Mouse (Mus musculus) T-helper 17 cell (primary cell): ENCODE data around the gene Intu.

ENCODE experiments used
- in situ Hi-C, 2 experiments: fragments of 300-600 bp; cut with MboI, MseI; formaldehyde crosslinking; loops; 1 replicate in 1 of 2; 2 replicates in 1 of 2; pipeline ENCODE4 v1.15.1; 2025; ENCODE audit warnings: high pct_unique_total_duplicates in 2 of 2

Intu gene

DNA sequence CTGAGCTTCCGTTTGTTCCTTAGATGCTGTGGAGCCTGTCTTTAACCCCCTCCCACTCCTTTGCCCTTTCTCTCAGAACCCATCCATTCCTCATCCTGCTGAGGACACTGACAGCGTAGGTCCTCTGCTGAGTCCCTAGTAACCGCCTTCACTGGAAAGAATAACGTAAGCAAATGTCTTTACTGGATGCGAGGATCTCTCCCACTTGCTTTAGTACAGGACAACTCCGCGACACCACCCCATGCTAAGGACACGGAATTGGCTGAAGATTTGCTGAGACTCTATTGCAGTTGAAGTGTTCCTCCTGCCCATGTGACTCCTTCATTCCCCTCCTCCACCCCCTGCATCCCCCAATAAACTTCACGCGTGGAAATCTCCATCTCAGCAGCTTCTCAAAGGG, 3.9 kb upstream of the Intu start:
- in situ Hi-C loops, result loop anchor here (25.0 kb wide), 5 partner anchors 310 to 1210 kb away; partner anchors contain the start of genes Abhd18 (in 1 of the 2), D3Ertd751e (in 1 of the 2), Mfsd8 (in 1 of the 2) and Pgrmc2 (in 1 of the 2)

DNA sequence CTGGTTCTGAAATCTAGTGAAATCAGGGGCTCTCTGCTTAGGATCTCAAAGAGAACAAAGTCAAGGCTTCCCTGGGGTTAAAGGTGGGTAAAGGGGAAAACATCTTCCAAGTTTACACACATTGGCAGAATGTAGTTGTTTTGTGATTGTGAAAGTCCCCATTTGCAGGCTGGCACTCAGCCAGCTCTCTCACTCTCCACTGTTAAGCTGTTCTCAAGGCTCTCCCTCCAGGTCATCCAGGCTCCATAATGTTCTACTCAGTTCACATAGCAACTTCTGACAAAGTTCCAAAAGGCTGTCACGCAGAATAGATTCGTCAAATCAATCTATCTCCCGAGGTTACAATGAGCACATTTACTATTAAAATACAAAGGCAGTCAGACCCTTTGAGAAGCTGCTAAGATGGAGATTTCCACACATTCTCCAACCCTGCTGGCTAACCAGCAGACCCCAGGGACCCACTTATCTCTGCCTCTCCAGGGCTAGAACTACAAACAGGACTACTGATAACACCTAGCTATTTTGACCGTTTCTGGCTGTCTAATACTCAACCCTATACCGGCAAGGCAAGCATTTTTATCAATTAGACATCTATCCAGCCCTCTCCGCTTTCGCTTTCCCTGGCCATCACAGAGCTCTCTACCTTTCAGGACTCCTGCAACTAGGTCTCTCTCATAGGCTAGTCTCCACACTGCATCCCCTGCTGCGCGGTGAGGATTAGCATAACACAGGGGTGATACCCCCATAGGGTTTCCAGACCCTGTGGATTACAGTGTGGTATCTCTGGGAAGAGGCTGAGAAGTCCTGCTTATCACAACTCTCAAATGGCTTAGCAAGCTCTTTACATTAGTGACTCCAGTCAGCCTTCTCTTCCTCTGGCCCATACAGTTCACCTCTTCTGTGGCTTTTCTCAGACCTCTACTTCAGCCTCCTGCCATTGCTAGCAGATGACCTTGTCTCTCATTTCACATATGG, 2.8 kb upstream of the Intu start:
- in situ Hi-C loops, result loop anchor here (25.0 kb wide), 5 partner anchors 309 to 1209 kb away; partner anchors contain the start of genes Abhd18 (in 1 of the 2), D3Ertd751e (in 1 of the 2), Mfsd8 (in 1 of the 2) and Pgrmc2 (in 1 of the 2)

DNA sequence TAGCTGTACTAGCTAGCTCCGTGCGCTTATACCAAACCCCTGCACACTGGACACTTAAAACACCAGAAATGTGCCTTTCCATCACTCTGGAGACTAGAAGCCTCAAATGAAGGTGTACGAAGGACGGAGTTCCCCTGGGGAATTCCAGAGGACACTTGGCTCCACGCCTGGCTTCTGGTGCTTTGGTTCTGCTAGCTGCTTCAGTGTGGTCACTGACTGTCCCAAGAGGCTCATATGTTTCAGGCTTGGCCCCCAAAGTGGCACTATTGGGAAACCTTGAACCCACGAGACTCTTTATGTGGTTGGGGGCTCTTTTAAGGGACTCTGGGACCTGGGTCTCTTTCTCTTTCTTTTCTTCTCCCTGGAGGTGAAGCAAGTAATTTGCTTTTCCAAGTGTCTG, 2.1 kb upstream of the Intu start:
- in situ Hi-C loops, result loop anchor here (25.0 kb wide), 5 partner anchors 308 to 1208 kb away; partner anchors contain the start of genes Abhd18 (in 1 of the 2), D3Ertd751e (in 1 of the 2), Mfsd8 (in 1 of the 2) and Pgrmc2 (in 1 of the 2)

DNA sequence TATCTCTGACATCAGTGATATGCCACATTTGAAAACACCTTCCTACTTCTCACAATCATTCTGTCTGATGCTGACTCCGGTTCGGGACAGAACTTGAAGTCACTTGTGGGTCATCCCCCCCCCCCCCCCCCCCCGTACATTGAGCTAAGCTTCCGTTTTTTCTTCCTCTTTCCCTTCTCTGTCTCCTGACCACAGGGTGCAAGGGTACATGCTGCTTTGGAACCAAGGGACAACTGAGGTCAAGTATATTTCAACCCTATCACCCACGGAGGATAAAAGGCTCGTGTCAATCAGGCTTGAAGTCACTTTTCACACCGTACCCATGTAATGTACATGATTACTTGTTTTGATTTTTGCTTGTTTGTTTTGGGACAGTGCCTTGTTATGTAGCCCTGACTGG, 241 bp upstream of the Intu start:
- in situ Hi-C loops, result loop anchor here (10.0 to 25.0 kb wide), 6 partner anchors 306 to 1206 kb away; partner anchors contain the start of genes Abhd18 (in 1 of the 2), D3Ertd751e (in 1 of the 2), Mfsd8 (in 1 of the 2) and Pgrmc2 (in 1 of the 2)

DNA sequence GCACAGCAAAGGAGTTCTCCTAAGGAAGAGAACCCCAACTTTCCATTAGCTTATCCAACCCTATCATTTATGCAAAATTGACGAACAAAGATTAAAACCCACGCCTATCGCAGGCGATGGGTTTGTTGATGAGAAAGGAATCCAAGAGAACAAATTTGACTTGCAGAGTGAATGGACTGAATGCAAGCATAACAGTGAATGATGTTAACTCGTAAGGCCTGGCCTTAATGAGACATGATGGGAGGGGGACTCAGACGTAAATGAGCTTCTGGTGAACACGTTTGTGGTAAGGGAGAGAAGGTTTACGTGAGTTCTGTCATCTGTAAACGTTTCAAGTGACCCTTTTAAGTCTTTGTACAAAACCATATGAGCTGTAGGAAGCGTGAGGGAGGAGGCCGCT, 1.2 kb downstream of the Intu start:
- in situ Hi-C loops, result loop anchor here (10.0 to 25.0 kb wide), 6 partner anchors 305 to 1205 kb away; partner anchors contain the start of genes Abhd18 (in 1 of the 2), D3Ertd751e (in 1 of the 2), Mfsd8 (in 1 of the 2) and Pgrmc2 (in 1 of the 2)

DNA sequence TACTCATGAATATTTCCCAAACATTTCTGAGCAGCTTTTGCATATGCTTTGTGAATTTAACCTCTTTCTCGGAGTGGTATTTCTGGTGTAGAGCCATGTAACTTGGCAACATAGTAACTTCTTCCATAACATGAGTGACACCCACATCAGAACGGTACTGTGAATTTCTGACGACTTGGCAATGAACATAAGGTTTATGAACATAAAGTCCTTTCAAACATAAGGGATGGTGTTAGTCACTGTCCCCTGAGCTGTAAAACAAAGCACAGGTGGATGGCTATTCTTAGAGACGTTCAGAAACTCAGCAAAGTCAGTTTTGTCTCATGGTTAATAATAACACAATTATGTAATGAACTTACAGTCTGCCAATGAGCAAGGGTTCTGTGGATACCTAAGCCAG, 3.1 kb downstream of the Intu start:
- in situ Hi-C loops, result loop anchor here (10.0 to 25.0 kb wide), 6 partner anchors 303 to 1203 kb away; partner anchors contain the start of genes Abhd18 (in 1 of the 2), D3Ertd751e (in 1 of the 2), Mfsd8 (in 1 of the 2) and Pgrmc2 (in 1 of the 2)

DNA sequence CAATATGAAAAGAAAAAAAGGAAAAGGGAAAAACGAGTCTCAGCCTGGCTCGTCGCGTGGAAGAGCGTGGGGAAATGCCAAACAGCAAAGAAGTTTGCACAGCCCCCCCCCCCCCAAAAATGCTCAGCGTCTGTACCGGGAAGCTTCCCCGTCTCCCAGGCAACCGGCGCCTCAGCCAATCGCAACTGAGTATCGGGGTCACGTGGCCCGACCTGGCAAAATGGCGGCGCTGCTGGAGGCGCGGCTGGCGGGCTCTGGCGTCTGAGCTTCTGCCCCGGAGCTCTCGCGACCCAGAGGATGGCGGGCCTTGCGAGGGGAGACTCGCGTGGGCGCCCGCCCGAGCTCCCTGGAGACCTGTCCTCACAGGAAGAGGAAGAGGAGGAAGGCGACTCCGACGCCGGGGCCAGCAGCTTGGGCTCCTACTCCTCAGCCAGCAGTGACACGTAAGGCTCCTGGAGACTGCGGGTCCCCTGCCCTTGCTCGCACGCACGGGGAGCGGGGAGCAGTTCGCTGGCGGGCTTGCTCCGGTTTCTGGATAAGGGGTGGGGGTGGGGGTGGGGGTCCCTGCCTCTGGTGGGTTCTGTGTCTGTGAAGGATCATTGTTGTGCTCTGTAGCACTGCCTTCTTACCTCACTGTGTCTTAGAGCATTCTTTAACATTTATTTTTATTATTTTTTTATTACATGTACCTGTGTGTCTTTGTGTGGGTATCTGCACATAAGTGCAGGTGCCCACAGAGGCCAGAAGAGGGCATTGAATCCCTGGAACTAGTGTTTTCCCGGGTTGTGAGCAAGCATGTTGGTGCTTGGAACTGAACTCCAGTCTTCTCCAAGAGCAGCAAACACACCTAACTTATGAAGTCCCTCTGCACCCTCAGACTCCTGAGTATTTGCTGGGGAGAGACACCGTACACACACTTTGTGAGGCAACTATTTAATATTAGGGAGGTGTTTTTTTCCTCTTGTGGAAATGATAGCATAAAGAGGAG, 9.8 kb downstream of the Intu start:
- in situ Hi-C loops, result loop anchor here (10.0 to 25.0 kb wide), 8 partner anchors 296 to 1196 kb away; partner anchors contain the start of genes Pgrmc2 (in 2 of the 2), Abhd18 (in 1 of the 2), D3Ertd751e (in 1 of the 2) and Mfsd8 (in 1 of the 2)

DNA sequence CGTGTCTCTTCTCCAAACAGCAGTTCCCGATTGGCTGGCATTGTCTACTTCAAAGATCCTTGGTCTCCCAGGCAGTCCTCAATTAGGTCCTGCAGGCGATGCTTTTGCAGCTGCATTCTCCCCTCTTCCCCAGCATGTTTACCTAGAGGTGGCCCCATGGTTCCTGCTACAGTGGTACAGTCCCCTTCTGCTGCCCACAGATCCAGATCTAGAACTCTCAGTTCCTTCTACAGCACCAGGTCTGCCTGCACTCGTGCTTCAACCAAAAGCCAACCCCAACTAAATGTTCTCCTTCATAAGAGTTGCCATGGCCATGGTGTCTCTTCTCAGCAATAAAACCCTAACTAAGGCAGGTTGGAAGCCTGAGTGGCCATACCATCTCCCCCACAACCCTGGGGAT, 15.5 kb downstream of the Intu start:
- in situ Hi-C loops, result loop anchor here (5.0 to 25.0 kb wide), 9 partner anchors 106 to 1191 kb away; partner anchors contain the start of genes Pgrmc2 (in 2 of the 2), Abhd18 (in 1 of the 2), D3Ertd751e (in 1 of the 2) and Mfsd8 (in 1 of the 2)

DNA sequence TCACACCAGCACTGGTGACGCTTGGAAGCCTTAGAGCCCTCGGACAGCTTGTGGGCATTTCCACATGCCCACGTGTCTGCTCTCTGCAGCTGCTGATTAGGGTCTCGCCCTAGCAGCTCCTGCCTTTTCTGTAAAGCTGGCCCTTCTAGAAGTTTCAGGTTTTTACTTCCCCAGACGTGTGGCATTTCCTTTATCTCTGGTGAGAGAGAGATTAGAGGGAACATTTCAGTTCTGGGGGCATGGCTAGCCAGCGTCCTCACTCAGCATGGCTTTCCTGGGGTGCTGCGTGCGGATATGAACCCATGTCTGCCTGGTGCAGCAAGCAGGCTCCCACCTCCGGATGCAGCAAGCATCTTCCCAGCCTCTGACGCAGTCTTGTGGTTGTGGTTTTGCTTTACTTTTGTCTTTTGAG, 121.9 kb downstream of the Intu start:
- in situ Hi-C loops, result loop anchor here (5.0 to 25.0 kb wide), 6 partner anchors 94 to 1766 kb away; partner anchors contain the start of gene Fat4 (in 1 of the 2)

DNA sequence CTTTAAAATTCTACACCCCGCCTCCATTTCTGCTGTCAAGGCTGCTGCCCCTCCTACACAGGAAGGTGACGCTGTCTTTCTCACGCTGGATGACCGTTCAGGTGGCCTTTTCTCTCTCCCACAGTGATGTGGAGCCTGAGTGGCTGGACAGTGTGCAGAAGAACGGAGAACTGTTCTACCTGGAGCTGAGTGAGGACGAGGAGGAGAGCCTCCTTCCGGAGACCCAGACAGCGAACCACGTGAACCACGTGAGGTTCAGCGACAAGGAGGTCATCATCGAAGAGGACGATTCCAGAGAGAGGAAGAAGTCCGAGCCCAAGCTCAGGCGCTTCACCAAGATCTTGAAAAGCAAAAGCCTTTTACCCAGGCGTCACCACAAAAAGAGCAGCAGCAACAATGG, 122.5 kb downstream of the Intu start:
- in situ Hi-C loops, result loop anchor here (5.0 to 25.0 kb wide), 6 partner anchors 94 to 1766 kb away; partner anchors contain the start of gene Fat4 (in 1 of the 2)

DNA sequence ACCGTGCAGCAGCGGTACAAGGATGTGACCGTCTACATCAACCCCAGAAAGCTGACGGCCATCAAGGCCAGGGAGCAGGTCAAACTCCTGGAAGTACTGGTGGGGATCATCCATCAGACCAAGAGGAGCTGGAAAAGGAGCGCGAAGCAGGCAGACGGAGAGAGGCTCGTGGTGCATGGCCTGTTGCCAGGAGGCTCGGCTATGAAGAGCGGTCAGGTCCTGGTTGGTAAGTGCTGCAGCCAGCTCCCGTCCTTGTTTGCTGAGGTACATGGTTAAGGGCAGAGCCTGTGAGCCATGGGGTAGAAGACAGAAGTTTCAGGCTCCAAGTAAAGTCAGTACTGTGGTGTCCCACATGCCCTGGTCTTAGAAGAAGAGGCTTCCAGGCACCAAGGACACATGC, 122.9 kb downstream of the Intu start:
- in situ Hi-C loops, result loop anchor here (5.0 to 25.0 kb wide), 6 partner anchors 93 to 1767 kb away; partner anchors contain the start of gene Fat4 (in 1 of the 2)

DNA sequence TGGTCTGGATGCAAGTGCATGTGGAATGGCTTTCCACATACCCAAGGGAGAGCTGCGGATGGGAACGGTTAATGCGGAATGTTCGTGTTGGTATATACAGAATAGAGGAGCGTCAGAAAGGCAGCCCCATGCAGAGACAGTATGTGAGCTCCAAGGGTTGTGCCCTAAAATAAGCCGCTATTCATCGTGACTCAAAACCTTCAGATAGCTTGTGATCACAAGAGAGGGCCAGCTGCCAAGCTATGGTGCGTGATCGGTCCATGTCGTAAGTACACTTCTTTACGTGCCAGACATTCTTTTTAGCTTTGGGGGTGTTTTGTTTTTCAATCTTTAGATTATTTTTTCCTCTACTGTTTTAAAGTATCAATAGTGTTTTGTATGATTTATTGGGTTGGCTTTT, 124.5 kb downstream of the Intu start:
- in situ Hi-C loops, result loop anchor here (5.0 to 25.0 kb wide), 6 partner anchors 37 to 1768 kb away; partner anchors contain the start of gene Fat4 (in 1 of the 2)

DNA sequence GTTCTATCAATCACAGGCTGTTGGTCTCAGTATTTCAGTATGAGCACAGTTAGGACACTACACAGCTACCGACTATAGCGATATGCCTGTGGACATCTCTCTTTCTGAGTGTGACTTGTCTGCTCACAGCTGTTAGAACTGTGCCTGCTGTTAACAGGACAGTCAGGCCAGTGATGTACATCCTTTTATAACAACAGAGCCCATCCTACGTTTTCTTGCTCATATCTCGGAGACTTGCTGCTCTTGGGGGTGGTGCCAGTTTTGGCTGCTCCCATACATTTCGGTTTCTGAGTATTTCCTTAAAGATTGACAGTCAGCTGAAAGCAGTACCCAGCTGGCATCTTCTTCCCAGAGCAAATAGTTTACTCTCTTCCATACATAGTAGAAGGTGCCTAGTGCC, 125.3 kb downstream of the Intu start:
- in situ Hi-C loops, result loop anchor here (5.0 to 25.0 kb wide), 6 partner anchors 36 to 1769 kb away; partner anchors contain the start of gene Fat4 (in 1 of the 2)

DNA sequence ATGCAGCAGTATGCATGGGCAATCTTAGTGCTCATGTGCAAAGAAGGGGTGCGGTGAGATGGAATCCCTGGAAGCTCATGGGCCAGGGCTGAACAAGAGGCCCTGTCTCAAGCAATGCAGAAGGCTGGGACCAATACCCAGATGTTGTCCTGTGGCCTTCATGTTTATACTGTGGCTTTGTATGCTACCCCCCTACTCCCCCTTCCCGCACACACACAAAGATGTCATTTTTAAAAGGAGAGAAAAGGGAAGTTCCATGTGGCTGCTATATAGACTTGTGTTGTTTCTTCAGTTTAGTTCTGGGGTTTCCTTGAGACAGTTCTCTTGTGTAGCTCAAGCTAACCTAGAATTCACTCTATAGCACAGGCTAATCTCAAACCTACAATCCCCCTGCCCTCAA, 129.1 kb downstream of the Intu start:
- in situ Hi-C loops, result loop anchor here (10.0 to 25.0 kb wide), 4 partner anchors 773 to 1773 kb away; partner anchors contain the start of gene Fat4 (in 1 of the 2)

DNA sequence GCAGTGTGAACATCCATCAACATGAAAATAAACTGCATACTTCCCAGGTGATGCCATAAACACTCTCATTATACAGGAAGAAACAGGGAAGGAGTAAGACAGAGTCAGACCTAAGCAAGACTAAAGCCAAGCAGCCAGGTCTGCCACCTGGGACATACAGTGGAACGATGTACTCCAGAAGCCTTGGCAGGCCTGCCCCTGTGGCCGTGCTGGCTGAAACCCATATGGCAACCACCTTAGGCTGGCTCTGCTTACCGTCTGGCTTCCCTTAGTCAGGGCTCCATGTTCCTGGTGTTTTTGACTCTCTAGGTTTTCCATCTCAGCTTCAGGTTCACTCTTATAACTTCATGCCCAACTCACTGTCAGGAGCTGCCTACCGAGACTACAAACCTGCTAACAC, 135.0 kb downstream of the Intu start:
- in situ Hi-C loops, result loop anchor here (10.0 to 25.0 kb wide), 4 partner anchors 779 to 1779 kb away; partner anchors contain the start of gene Fat4 (in 1 of the 2)

DNA sequence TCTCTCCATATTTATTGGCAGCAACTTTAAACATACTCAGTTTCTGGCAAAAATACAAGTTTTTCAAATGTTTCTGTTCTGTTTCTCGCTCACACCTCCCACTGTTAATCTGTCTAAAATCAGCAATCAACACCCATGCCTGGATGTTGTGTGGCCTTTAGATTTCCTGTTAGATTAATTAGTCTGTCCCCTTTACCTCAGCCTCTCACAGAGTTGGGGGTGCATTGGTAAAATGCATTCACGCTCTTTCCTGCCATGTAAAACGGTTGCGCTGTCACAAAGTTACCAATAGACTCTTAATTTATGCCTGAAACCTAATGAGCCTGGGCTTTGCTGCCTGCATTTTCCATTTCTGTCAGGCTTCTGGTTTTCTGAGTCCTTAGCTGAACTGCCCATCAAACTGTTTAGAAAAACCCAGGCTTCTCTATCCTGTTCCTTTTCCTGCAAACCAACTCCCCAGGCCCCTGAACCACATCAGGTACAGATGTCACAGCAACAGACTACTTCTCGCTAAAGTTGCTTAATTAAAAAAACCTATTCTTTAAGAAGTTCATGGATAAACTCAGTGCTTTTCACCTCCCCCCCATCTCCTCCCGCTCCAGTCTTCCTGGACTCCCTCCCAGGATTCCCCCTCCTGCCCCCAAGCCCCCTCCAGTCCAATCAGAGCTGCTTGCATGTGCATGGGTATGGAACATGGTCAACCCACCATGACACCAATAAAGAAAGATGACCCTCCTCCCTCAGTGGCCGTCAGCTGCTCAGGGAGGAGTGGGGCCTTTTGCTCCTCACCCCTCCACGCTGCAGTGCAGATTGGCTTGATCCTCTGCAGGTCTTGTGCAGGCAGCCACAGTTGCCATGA, 136.0 kb downstream of the Intu start:
- in situ Hi-C loops, result loop anchor here (10.0 to 25.0 kb wide), 4 partner anchors 780 to 1780 kb away; partner anchors contain the start of gene Fat4 (in 1 of the 2)

DNA sequence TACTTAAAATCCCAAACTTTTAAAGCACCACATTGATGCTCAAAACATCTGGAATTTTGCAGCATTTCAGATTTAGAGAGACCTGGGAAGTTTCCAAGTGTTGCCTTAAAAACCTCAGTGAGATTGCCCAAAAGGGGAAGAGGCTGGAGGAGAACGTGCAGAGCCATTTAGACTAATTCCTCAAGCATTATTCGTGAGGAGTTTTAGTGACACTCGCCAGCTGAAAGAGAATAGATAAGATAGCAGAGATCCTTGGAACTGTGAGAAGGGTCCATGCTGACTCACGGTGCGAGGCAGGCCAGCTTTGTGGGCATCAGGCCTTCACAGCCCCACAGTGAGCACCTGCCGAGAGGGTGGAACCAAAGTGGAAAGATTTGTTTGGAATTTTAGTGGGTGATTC, 137.8 kb downstream of the Intu start:
- in situ Hi-C loops, result loop anchor here (10.0 to 25.0 kb wide), 4 partner anchors 782 to 1782 kb away; partner anchors contain the start of gene Fat4 (in 1 of the 2)

DNA sequence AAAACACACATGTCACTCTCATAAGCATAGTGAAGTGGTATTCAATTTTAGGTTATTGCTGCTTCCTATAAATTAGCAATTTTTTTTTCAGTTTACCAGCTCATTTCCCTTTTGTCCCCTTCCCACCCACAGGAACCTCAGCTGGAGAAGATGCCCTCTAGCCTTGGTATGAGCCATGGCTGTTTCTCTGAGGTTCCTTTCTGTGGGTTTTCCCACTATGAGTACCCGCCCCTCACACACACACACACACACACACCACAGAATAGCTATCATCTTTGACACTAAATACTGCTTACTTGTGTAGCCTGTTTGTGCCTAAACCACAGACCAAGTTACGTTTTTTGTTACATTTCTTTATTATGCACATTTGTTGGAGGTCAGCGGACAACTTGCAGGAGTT, 138.3 kb downstream of the Intu start:
- in situ Hi-C loops, result loop anchor here (10.0 to 25.0 kb wide), 4 partner anchors 782 to 1782 kb away; partner anchors contain the start of gene Fat4 (in 1 of the 2)
